Mouse (Mus musculus) layer of hippocampus, adult 2 months (tissue): ENCODE measurements around the gene Pam. TPM values are rescaled to one million over a fixed set of nuclear protein-coding genes. Genes with fewer than 3 reads are reported as not detected.
A peak's percentile ranks its signal among the peaks of the same experiment; 100 is the strongest.

Experiments used
- DNase-seq, 2 experiments: peaks; one replicate each; pipeline ENCODE4 v3.0.0; 2022; ENCODE audit warnings: low spot score in 2 of 2
- H3K27ac ChIP-seq: fragments of 200-600 bp; 2 replicates; pipeline ENCODE4 v1.8.1; 2022
- H3K4me3 ChIP-seq: fragments of 200-600 bp; 2 replicates; pipeline ENCODE4 v1.8.1; 2022; ENCODE audit warnings: mild to moderate bottlenecking
- CTCF ChIP-seq: fragments of 200-600 bp; conservative IDR thresholded peaks from 2 replicates; pipeline ENCODE4 v1.8.1; 2022; ENCODE audit warnings: antibody characterized with exemption, mild to moderate bottlenecking, moderate library complexity
- total RNA-seq, 2 experiments: library from RNA; stranded (reverse); gene quantifications; 2 replicates each; pipeline ENCODE4 v1.2.3; 2021

Pam gene
- total RNA-seq, 2 experiments from 2014 or later: 193 to 200 TPM

DNA sequence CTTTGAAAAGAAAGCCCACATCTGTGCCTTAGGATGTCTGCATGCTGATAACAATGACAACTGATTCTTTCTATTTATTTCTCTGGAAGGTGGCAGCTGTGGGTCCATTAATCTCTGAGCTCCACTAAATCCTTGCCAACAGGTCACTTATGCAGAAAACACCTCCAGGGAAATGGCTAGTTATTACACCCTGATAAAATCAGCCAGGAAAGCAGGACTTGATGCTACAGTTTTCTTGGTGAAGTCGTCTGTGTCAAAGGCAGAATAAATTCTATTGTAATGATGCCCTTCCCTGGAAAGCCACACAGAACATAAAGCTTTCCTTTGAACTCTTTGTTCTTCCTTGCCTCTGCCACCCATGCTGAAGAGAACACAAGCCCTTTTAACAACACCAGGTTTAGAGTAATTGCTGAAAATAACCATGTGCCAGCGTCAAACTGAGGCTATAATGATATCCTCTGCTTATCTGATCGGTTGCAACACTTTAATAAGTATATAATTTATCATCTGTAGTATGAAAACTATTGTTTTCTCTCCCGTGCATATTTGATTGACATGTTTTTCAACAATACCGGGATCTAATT lies 47.1 kb downstream of the Pam start:
- TF ChIP-seq CTCF: no peak
- Histone ChIP-seq H3K27ac (peak overlapping the region; percentile 79), H3K4me3 (peak overlapping the region; percentile 45)
- no peak for DNase-seq

GRCm38 (mm10) chr1:98047284-98048217 lies 47.9 kb downstream of the Pam start:
- Histone ChIP-seq H3K4me3 (peak overlapping the region; percentile 45), H3K27ac (peak overlapping the region; percentile 79)
- DNase-seq: peak; percentile 19 to 61
- no peak for TF ChIP-seq CTCF

DNA sequence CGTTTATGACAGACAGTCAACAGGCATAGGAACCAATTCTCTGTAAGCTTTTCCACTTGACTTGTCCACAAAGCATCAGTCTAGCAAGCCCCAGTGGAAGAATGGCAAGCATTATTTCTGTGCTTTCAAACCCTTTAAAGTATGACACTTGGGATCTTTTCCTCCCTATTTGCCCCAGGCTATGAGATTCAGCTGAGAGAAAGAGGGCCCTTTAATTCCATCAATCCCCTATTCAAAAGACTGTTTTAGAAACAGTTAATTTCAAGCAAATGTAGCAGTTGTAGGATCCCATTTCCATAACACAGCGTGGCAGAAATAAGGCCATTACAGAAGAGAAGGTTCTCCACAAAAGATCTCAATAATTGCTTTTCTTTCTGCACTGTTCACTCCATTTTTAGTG lies 53.0 kb downstream of the Pam start:
- Histone ChIP-seq H3K4me3 (no peak overlapping the region), H3K27ac (no peak overlapping the region)
- no peak for TF ChIP-seq CTCF
- no peak for DNase-seq

DNA sequence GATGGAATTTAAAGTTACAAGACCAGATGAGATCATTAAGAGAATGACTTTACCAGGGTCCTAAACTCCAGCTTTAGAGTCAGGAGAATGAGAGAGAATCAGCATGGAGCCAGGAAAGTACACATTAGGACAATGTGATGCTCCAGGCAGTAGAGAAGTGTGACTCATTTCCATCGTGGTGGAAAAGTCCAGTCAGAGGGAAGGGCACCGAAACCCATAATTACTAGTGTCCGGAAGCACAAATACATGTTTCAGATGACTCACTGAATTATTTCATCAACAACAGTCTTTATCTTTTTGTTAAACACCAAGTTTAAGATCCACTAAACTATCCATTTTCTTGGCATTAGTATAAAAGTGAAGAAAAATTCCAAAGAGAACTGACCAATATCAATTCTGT lies 57.2 kb downstream of the Pam start:
- no peak for TF ChIP-seq CTCF
- H3K27ac ChIP-seq: no peak overlapping the region
- H3K4me3 ChIP-seq: no peak overlapping the region
- DNase-seq: no peak

GRCm38 (mm10) chr1:98035736-98036135 lies 59.7 kb downstream of the Pam start:
- DNase-seq: no peak
- Histone ChIP-seq H3K27ac (no peak overlapping the region), H3K4me3 (no peak overlapping the region)
- no peak for TF ChIP-seq CTCF

GRCm38 (mm10) chr1:98031802-98032201 lies 63.6 kb downstream of the Pam start:
- TF ChIP-seq CTCF: peak; percentile 66
- peak; percentile 61 to 87 for DNase-seq
- Histone ChIP-seq H3K27ac (no peak overlapping the region), H3K4me3 (no peak overlapping the region)

GRCm38 (mm10) chr1:98029025-98029424 lies 66.4 kb downstream of the Pam start:
- DNase-seq: no peak
- Histone ChIP-seq H3K4me3 (no peak overlapping the region), H3K27ac (no peak overlapping the region)
- TF ChIP-seq CTCF: no peak

GRCm38 (mm10) chr1:98028468-98028867 lies 67.0 kb downstream of the Pam start:
- Histone ChIP-seq H3K27ac (no peak overlapping the region), H3K4me3 (no peak overlapping the region)
- no peak for DNase-seq
- TF ChIP-seq CTCF: no peak

GRCm38 (mm10) chr1:98027959-98028358 lies 67.5 kb downstream of the Pam start:
- no peak for TF ChIP-seq CTCF
- no peak overlapping the region for H3K4me3 ChIP-seq
- DNase-seq: no peak
- no peak overlapping the region for H3K27ac ChIP-seq

GRCm38 (mm10) chr1:98025924-98026640 lies 69.4 kb downstream of the Pam start:
- no peak for TF ChIP-seq CTCF
- Histone ChIP-seq H3K27ac (no peak overlapping the region), H3K4me3 (no peak overlapping the region)
- DNase-seq: no peak

- Histone ChIP-seq H3K4me3 (no peak overlapping the region), H3K27ac (no peak overlapping the region)
- no peak for TF ChIP-seq CTCF
- DNase-seq: no peak
Measured at GRCm38 (mm10) chr1:98023866-98024265, 71.6 kb downstream of the Pam start.

GRCm38 (mm10) chr1:98018987-98019386 lies 76.5 kb downstream of the Pam start:
- Histone ChIP-seq H3K27ac (no peak overlapping the region), H3K4me3 (no peak overlapping the region)
- DNase-seq: no peak
- no peak for TF ChIP-seq CTCF
